Mouse (Mus musculus) lung, adult 18-20 months (tissue): ENCODE measurements at regions not wholly inside any gene's neighbourhood (a gene's known extent, or its start where the extent isn't known, plus 50 kb on each side); places are given as distances from the start of the nearest gene placed in this dataset.
A peak's percentile ranks its signal among the peaks of the same experiment; 100 is the strongest.

Source experiments
- DNase-seq, 2 experiments: peaks; one replicate each; pipeline ENCODE4 v3.0.0; 2022; ENCODE audit warnings: mixed read lengths in 2 of 2

DNA sequence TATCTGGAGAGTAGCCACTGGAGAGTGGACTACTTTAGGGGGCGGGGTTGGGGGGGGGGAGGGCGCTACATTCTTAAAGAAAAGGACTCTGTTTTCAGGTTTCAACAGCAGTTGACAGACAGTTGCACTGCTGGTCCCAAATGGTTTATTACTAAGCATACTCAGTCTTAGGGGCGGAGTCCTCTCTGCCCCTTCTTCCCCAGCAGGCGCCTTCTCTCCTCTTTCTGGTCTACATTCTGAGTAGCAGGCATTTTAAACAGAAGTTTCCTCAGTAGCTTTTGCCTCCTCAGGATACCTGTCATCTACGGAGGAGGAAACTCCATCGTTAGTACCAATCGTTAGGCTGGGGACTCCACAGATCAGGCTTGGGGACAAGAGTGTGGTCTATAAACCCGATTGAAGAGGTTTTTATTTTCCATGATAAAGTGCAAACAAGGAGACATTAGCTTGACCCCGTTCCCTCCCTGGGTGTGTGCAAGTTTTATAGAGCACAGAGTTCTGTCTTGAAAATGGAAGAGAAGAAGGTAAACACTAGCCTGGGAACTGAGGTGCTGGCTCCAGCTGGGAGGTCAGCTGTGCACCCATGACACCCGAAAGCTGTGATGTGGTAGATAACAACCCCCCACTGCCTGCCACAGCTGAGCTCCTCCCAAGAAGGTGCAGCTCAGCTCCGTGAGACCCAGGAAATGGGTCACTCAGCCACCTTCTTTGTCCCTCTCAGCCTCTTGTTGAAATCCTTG is 107.8 kb downstream of the Btg1 start:
- no peak for DNase-seq

DNA sequence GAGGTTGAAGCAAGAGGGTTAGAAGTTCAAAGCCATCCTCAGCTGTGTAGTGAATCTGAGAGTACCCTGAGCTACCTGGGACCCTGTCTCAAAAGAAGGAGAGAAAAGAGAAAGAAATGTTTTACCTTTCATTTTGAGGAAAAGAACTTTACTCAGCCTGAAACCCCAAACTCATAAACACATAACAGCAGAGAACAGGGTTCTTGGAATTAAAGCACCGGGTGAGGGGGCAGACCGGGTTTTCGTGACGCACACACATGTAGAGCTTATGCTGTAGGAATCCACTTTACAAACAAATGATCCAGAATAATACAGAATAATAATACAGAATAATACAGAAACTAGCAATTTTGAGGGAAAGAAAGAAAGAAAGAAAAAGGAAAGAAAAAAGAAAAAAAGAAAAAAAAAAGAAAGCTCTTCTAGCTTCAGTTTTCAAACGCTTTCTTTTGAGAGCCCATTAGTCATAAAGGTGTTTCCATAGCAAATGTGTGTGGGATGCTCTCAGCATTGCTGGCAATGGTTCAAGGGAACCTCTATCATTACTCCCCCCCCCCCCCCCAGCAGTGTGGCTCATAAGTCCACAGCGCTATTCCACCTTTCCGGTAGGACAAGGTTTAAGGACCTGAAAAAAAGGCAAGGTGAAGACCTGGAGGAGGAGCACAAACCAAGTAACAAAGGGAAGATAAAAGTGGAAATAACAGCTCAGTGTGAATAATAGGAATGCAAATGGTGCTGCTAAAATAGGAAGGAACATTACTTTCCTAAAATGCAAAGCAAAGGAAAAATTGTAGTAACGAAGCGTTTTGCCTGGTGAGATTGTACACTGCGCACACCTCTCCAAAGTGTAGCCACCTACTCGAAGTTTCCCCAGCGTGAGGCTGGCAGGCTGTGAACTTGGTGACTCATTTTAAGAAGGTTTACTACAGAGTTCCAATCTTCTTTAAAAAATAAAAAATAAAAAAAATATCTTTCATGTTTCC is 110.3 kb downstream of the Btg1 start:
- DNase-seq: no peak

DNA sequence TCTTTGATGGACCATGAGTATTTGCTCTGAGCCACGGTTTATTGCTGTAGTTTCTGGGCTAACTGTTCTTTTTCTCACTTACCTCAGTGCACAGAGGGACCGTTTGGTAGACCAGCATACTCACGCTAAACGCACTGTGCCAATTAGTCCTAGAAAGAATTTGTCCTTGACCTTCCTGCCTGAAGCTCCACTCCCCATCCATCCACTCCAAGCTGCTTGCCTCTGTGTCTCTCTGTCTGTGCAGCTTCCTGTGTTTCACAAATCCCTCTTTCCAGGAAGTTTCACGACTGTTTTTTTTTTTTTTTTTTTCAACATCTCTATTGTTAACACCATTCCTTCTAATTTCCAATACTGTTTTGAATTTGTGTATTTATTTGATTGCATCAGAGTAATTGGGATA is 116.8 kb downstream of the Btg1 start:
- DNase-seq: no peak

DNA sequence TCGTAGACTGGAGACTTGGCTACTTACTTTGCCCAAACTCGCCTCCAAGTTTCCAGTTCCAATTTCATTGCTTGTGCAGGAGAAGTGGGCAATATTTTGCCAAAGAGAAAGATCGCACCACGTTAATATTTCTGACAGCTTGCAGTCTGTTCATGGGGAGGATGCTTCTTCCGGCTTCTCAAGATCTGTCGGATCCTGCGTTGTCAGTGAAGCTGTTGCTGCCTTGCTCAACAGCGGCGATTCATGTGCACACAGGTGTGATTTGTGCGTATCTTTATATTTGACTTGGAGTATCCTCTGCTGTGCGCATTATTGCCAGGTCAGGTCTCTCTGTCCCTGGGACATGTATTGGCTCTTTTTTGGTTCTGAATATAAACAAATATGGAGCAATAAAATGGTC is 118.3 kb downstream of the Btg1 start:
- no peak for DNase-seq

DNA sequence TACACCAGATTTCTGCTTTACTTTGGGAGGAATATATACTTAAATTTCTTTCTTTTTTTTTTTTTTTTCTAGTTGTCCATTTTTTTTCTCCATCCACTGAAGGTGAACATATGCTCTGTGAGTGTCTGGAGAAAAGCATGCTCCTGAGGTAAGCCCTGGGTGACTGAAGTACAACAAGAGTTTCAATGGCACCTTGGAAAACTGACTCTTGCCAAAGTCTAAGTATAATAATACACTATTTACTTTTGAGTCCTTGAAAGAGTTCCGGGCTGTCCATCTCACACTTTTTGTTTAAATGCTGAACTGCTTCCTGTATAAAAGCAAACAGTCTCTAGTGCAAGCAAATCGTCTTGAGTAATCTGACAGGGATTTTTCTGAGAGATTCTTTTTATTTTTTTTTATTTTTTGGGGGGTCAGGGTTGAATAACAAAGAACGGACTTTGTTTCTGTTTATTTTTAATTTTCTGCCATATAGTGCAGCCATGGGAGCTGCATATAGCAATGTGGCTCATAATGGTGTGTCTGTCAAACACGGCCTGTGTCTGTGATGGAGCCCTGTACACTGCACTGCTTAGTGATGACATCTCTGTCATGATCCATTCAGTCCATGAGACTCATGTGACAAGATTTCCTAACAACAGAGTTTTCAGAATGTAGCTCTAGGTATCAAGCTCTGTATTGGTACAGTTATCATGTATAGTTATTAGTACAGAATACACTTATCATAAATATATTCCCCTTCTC is 119.3 kb downstream of the Btg1 start:
- no peak for DNase-seq

DNA sequence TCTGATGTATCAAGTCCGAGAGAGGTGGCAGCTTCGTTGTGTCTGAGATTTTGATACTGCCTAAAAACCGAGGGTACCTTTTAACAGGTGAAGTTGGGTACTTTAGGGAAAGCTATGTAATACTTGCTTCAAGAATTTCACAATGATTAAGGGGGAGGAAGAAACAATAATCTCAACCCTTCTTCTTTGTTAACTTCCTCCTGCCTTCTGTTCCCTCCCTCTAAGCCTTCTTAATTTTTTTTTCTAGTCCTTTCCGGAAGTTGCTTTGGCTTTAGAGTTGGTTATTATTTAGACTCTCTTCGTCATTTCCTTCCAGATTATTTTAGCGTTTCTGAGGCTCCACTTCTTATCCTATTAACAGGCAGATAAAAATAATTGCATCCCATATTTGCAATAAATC is 121.2 kb downstream of the Btg1 start:
- DNase-seq: no peak

DNA sequence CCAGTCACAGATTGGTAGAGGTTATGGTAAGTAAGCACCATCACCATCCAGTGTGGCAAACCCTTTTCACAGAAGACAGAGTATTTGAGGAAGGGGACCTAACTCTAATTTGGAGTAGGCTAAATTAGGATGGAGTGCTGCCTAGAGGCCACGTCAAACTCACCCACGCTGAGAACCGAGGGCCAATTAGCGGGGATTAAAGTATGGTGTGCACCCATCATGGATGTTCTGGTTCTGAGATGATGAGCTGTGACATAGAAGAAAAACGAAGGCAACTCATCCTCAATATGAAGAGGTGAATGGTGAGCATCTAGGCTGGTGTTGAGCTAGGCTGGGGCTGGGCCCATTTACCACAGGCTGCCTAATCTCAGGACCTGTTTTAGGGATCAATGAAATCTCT is 121.8 kb downstream of the Btg1 start:
- DNase-seq: no peak

DNA sequence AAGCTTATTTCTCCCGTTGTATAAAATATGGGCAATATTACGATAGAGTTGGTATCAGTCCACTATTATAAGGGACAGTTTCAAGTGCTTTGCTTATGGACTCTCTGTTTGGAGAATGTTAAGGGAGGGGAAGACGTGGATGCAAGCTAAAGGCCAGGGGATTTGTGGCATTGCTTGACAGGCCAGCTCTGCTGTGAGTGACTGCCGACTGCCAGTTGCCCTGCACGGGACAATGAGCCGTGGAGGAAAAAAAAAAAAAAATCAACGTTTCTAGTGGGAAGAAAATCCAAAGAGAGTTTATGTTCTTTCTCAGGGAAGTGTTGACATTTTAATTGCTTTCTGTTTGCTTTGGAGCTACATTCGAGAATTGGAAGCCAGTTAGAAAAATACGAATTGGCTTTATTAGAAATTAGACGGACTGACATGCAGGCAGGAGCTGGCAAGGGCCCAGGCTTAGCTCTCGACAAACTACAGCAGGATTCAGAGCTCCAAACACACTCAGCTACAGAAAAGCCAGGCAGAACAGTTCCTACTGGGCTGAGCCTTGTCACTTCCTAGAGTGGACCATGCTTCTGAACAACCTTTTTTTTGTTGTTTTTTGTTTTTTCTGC is 127.5 kb downstream of the Btg1 start:
- DNase-seq: peak; percentile 18 to 42

DNA sequence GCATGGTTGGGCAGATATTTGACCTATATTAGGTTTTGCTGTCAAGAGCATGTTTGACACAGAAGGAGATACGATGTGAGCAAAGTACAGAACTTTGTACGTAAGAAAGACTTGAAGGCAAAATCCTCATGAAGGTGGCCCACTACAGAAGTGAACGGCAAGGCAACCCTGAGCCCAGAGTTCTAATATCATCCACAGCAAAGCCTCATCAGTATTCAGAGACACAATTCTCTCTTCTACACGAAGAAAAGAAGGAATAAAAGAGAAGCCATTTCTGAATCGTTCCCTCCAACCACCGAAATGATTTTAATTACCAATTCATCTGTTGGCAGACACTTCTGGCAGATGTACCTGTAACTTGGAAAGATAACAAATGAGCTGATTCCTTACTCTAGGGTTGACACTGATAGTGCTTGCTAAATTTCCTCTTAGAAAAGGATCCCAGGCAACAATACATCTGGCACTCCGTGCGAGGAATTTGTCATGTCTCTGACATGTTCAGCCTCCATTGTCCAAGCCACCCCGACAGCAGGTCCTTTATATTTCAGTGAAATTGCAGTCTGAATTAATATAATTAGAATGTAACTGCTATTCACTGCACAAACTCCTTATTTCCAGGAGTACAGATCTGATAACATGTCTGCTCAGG is 130.3 kb downstream of the Btg1 start:
- no peak for DNase-seq

DNA sequence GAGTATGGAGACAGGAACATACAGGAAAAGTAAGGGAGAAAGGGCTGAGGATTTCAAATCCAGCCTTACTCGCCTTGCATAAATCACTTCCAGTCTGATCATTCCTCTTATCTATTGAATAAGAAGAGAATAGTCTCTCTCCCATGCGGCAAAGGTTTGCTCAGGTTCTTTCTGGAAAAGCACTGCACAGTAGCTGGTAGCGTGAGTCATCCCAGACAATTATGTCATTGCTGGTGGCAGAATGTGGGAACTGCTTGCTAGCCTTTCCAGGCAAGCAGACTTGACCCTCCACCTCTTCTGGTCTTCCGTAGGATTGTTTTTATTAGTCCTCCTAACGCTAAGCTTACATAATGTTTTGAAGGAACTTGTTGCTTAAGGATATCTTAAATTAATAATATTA is 134.1 kb downstream of the Btg1 start:
- peak; percentile 33 to 60 for DNase-seq

DNA sequence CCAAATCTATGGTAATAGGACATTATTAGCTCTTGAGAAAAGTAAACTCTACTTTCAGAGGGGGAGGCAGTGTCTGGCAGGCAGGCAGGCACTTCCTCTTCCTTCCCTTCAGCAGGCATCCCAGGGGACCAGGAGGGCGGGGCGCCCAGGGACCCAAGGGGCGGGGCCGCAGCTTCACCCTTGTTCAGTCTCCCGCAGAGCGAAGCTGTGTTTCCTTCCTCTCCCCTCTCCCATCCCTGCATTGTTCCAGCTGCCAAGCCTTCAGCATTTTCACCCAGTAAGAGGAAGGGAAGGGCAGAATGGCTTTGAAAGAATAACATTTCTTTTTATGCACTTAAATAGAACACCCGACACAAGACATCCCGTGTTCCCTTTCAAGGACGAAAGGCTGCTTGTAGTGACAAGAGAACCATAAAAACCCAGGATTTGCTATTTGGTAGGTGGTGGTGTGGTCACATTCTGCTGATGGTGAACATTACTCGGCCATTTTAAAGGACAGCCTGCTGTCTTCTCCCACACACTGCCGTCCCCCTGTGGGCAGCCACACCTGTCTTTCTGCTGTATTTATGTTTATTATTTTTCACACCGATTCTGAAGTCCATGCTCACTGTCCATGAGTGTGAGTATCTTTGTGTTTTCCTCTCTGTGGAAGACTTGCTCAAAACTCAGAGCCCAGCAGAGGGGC is 134.9 kb downstream of the Btg1 start:
- DNase-seq: peak; percentile 93 to 95

DNA sequence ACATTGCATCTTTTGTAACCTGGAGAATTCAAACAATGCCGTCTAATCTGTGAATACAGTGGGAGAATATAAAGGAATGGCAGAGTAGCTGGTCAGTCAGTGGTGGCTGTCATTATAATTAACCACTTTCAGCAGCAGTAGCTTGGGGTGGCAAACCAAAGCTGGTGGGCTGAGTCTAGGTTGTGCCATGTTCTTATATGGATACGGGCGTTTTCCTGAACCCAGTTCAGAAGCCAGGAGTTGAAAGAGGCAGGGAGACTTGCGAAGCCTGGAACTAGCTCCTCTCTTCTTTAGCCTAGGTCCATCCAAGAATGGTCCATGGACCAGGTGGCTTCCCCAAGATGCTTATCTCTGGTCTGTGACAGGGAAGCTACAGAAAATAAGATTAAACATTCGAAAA is 135.7 kb downstream of the Btg1 start:
- DNase-seq: no peak

DNA sequence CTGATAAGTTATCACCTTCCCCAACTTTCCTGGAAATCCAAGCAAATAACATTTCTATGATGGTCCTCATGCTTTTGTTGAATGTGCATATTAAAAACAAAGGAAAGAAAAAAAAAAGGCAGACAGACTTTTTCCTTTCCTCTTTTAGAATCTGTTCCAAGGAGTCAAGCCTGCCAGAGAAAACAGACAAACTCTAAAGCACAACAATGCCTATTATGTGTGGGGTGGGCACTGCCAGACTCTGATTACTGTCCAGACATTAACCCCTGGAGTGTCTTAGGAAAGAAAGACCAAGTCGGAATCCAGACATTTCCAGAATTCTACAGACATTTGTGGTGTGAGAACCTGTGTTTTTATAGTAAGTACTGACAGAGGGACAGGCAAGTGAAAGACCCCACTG is 136.7 kb downstream of the Btg1 start:
- DNase-seq: no peak

DNA sequence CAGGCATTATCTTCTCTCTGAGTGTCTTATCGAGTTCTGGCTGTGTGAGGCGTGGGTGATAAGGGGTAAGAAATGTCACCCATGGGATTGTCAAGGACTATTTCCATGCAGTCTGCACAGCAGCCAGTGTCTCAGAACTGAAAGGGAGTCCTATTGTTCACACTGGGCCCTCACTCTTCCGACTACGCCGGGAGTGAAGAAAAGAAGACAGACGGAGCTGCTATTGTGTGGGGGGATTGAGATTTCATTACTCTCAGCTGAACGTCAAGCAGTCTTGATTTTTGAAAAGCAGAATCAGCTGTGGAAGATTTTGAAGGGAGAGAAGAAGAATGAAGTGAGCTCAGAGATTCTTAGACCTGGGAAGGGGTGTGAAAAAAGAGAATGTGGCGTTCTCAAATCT is 138.9 kb downstream of the Btg1 start:
- DNase-seq: no peak

DNA sequence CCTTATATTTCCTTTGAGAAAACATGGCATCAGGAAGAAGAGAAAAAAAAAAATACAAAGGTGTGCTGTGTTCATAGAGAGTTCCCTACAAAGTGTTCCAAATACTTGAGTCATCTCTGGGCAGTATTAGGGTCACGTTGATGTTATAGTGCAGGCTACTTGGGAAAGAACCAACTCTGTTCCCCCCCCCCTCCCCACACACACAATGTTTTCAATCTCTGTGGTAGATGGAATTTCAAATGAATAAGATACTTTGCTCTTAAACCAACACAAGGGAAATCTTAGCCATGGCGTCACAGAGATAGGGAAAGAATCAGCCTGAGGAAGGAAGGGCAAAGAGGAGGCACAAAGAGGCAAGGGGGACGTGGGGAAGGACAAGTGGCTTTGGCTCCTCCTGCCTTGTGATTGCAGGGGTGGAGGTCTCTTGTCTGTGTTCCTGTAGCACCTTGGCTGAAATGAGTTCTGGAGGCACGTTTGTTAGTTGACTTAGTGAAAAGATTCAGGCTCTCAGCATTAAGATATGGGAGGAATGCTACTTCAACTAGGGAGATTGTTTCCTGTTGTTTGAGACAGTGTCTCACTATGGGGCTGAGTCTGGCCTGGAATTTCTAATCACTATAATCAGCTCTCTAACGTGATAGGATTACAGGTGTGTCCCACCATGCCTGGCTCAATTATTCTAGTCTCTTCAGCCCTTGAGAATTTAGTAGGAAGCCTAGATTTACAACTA is 139.7 kb downstream of the Btg1 start:
- DNase-seq: no peak

DNA sequence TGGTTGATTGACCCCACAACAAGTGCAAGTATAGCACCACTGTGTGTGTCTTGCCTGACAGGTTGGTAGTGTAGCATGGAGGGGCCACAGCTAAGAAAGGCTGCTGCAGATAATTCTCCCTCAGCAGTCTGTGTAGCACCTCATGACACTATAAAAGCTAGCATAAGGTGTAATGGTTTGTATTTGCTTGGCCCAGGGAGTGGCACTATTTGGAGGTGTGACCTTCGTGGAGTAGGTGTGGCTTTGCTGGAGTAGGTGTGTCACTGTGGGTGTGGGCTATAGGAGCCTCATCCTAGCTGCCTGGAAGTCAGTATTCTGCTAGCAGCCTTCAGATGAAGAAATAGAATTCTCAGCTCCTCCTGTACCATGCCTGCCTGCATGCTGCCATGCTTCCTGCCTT is 140.5 kb downstream of the Btg1 start:
- no peak for DNase-seq

DNA sequence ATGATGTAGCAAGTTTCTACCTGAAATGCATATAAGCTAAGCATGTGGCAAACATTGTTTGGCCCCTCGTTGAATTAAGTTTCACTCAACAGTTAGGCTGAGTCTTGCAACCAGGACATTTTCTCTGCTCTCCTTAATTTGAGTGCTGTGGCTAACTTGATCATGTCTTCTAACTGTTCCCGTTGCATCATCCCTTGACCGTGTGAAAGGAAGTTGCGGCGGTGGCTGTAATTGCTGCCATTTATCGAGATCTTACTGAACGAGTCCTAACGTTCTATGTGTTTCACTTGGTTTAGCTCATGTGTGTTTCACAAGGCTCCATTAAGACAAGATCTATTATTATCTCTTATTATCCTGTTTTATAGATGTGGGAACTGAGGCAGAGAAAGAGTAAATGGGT is 144.8 kb downstream of the Btg1 start:
- DNase-seq: peak in 1 of 2 experiments; percentile 10

DNA sequence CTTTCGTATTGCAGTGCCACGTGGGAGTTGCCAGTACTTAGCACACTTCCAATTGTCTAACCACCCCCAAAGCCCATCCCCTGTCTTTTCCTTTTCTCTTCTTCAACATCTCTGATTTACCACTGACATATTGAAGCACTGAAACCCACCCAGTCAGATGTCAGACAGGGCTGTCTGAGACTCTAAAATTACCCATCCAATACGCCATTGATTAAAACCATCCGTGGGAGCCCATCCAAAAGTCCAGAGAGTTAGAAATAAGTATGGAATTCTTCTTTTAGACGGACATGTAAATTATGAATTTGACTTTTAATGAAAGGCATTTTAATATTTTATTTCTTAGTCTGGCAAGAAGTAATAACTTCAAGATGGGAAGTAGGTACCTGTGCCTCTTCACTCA is 148.8 kb downstream of the Btg1 start:
- DNase-seq: no peak

DNA sequence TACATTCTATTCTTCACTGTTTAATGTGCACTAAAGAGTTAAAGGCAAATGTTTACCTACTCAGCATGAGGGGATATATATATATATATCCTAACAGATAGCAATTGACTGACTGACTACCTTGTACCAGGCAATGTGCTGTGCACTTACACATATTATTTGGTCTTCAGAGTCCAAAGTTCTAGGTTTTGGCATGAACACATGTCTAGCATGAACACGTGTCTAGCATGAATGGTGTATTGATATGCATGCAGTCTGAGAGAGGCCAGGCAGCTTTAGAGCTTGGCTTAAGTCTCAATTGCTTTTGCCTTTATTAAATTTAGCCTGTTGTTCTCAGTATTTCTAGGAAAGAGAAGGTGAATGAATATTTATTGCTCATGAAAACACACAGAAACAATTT is 161.4 kb downstream of the Btg1 start:
- no peak for DNase-seq

DNA sequence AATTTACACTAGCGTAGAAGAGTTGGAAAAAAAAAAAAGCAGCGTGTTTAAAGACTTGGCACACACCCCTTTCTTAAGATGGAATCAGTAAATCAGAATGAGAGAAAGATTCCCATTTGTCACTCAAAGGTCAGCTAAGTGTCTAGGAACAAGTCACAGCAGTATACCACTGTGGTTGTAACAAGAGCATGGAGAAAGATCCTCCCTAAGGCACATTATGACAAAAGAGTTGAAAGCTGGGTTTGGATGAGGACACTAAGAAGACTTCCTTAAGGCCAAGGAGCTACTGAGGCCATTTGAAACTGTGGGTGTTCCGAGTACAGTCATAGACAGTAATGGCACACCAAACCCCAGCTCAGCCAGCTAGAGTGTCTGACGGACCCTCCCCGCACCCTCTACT is 167.2 kb downstream of the Btg1 start:
- DNase-seq: no peak
